Mouse (Mus musculus) myocyte (in vitro differentiated cells): ENCODE data around the gene Paqr8. TPM values are rescaled to one million over a fixed set of nuclear protein-coding genes. Genes with fewer than 3 reads are reported as not detected.

Source experiments
- H3K27me3 ChIP-seq: one replicate; pipeline ENCODE4 v1.6.1; 2011; ENCODE audit not compliant: control insufficient read depth, insufficient read depth, insufficient read length
- H3K36me3 ChIP-seq: one replicate; pipeline ENCODE4 v1.6.1; 2011; ENCODE audit not compliant: control insufficient read depth, insufficient read depth
- H3K4me2 ChIP-seq: one replicate; pipeline ENCODE4 v1.6.1; 2011; ENCODE audit warnings: low read depth, control low read depth
- H3K4me3 ChIP-seq: one replicate; pipeline ENCODE4 v1.5.1; 2011; ENCODE audit warnings: mild to moderate bottlenecking, control low read depth, moderate library complexity
- H3K79me2 ChIP-seq: one replicate; pipeline ENCODE4 v1.6.1; 2011; ENCODE audit not compliant: control insufficient read depth, insufficient read depth
- H3ac ChIP-seq: one replicate; pipeline ENCODE4 v1.6.1; 2011; ENCODE audit not compliant: control insufficient read depth, insufficient read length
- CEBPB ChIP-seq: IDR thresholded peaks from 2 replicates; pipeline ENCODE4 v1.6.1; 2011; ENCODE audit warnings: mild to moderate bottlenecking, moderate library complexity; ENCODE audit not compliant: poor library complexity, insufficient read depth, severe bottlenecking
- E2F4 ChIP-seq: IDR thresholded peaks from one replicate; pipeline ENCODE4 v1.6.1; 2011; ENCODE audit warnings: mild to moderate bottlenecking, control low read depth, moderate library complexity; ENCODE audit not compliant: insufficient read depth
- MAX ChIP-seq: IDR thresholded peaks from one replicate; pipeline ENCODE4 v1.6.1; 2011; ENCODE audit warnings: low read depth, mild to moderate bottlenecking, control low read depth
- MYOD1 ChIP-seq, 3 experiments: IDR thresholded peaks; one replicate each; pipeline ENCODE4 v1.6.1; 2011; ENCODE audit warnings: control low read depth in 2 of 3, low read depth in 2 of 3, mild to moderate bottlenecking in 2 of 3, moderate library complexity in 1 of 3; ENCODE audit not compliant: insufficient read length in 2 of 3, control insufficient read depth in 1 of 3
- MYOG ChIP-seq, 3 experiments: IDR thresholded peaks; one replicate each; pipeline ENCODE4 v1.6.1; 2011; ENCODE audit warnings: control low read depth in 2 of 3, low read depth in 2 of 3, mild to moderate bottlenecking in 2 of 3; ENCODE audit not compliant: insufficient read length in 2 of 3, control insufficient read depth in 1 of 3, insufficient read depth in 1 of 3
- POLR2A ChIP-seq: IDR thresholded peaks from one replicate; pipeline ENCODE4 v1.6.1; 2011; ENCODE audit warnings: low read depth, mild to moderate bottlenecking, control low read depth, moderate library complexity; ENCODE audit not compliant: insufficient read length
- POLR2AphosphoS2 ChIP-seq: IDR thresholded peaks from one replicate; pipeline ENCODE4 v1.6.1; 2011; ENCODE audit warnings: low read depth, control low read depth; ENCODE audit not compliant: insufficient read length
- REST ChIP-seq: IDR thresholded peaks from one replicate; pipeline ENCODE4 v1.6.1; 2011; ENCODE audit warnings: mild to moderate bottlenecking, control low read depth, moderate library complexity; ENCODE audit not compliant: insufficient read depth, insufficient read length
- SRF ChIP-seq: IDR thresholded peaks from one replicate; pipeline ENCODE4 v1.6.1; 2011; ENCODE audit warnings: low read depth; ENCODE audit not compliant: control insufficient read depth, insufficient read length
- TCF12 ChIP-seq: IDR thresholded peaks from one replicate; pipeline ENCODE4 v1.6.1; 2011; ENCODE audit warnings: mild to moderate bottlenecking, control low read depth; ENCODE audit not compliant: poor library complexity, insufficient read depth, severe bottlenecking
- TCF3 ChIP-seq: IDR thresholded peaks from one replicate; pipeline ENCODE4 v1.6.1; 2011; ENCODE audit warnings: low read depth, control low read depth; ENCODE audit not compliant: insufficient read length
- USF1 ChIP-seq: IDR thresholded peaks from one replicate; pipeline ENCODE4 v1.6.1; 2011; ENCODE audit warnings: low read depth, mild to moderate bottlenecking, control low read depth, moderate library complexity
- polyA plus RNA-seq: library from polyadenylated mRNA; unstranded; fragments of >200 nt; fragmentation: generic; extraction: Trizol; gene quantifications from one replicate; pipeline ENCODE4 v1.2.1, GENCODE M21; 2012; ENCODE audit warnings: missing spikeins

The Paqr8 gene
- polyA plus RNA-seq, 1 experiment, result 0.96 TPM

- Histone ChIP-seq H3K4me3 (no peak within 1 kb of the TSS), H3K27me3 (no peaks in the 10 kb centered on the region)
These were observed 60.9 kb downstream of the Paqr8 start, which contains the start of gene Efhc1 for GRCm38 (mm10) chr1:20951300-20951763. Efhc1 (plus strand) TSS chr1:20951626.

DNA sequence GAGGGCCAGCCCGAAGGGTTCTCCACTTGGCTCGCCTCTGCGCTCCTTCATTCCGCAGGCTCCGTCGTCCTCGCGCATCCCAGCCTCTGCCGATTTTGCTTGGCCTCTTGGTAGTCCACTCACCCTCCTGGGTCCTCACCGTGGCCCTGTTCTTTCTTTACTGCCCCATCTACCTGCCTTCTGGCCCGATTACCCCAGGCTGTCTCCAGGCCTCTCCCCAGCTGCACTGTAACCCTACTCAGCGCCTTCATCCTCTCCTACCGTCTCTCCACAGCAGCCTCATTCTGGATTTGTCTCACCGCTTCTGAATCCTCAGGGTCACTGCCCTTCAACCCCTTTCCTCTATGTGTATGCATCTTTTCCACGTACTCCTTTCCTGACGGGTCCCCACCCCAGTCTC lies 61.4 kb downstream of the Paqr8 start:
- no peak overlapping the region for H3K4me3 ChIP-seq
- no peak overlapping the region for H3ac ChIP-seq
- H3K4me2 ChIP-seq, result peak overlapping the region; percentile 34
- no peaks in the 10 kb centered on the region for H3K27me3 ChIP-seq
- no peak for TF ChIP-seq POLR2A
- no peaks in the 10 kb centered on the region for H3K36me3 ChIP-seq
- H3K79me2 ChIP-seq, result no peaks in the 10 kb centered on the region

More at GRCm38 (mm10) chr1:20951300-20951763, 60.9 kb downstream of the Paqr8 start, which contains the start of gene Efhc1:
- peak within 1 kb of the TSS; percentile 34 for H3K4me2 ChIP-seq
- peak in 1 of 3 experiments; percentile 40 for TF ChIP-seq MYOD1 (IDR thresholded peaks at IDR 0.05; ENCODE audit: control insufficient read depth in 1 of 3, insufficient read length in 2 of 3, low read depth in 2 of 3)
- TF ChIP-seq E2F4, result no peak
- TF ChIP-seq USF1, result no peak
- no peak for TF ChIP-seq MAX
- peak in 1 of 3 experiments; percentile 59 for TF ChIP-seq MYOG (IDR thresholded peaks at IDR 0.05; ENCODE audit: control insufficient read depth in 1 of 3, insufficient read depth in 1 of 3, insufficient read length in 2 of 3, low read depth in 2 of 3)
- TF ChIP-seq POLR2AphosphoS2, result no peak
- TF ChIP-seq REST, result no peak
- TF ChIP-seq SRF, result no peak
- no peak for TF ChIP-seq TCF3
- peak; percentile 11 for TF ChIP-seq POLR2A
- TF ChIP-seq TCF12, result no peak
- TF ChIP-seq CEBPB, result no peak
- H3K79me2 ChIP-seq, result no peaks in the 10 kb centered on the region
- H3ac ChIP-seq, result no peak within 1 kb of the TSS
- no peaks in the 10 kb centered on the region for H3K36me3 ChIP-seq

GRCm38 (mm10) chr1:20954876-20955275 lies 64.5 kb downstream of the Paqr8 start:
- TF ChIP-seq POLR2A (no peak), POLR2AphosphoS2 (no peak), E2F4 (no peak), TCF3 (no peak)
- Histone ChIP-seq H3K27me3 (no peaks in the 10 kb centered on the region), H3K4me3 (no peak overlapping the region), H3K4me2 (no peak overlapping the region), H3K79me2 (no peaks in the 10 kb centered on the region), H3ac (no peak overlapping the region), H3K36me3 (no peaks in the 10 kb centered on the region)

DNA sequence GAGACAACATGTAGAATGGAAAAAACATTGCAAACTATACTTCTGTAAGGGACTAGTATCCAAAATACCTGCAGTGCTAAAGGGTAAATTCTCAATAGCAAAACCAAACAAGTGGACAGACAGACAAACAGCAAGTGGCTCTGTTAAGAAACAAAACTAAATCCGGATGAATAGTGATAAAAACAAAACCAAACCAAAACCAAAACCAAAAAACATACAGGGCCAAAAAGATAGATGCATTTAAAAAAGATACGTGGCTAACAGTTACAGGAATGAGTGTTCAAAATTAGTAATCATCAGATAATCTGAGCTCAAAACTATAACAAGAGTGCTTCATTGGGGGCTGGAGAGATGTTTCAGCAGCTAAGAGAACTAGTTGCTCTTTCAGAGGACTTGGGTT lies 79.2 kb downstream of the Paqr8 start:
- TF ChIP-seq SRF (no peak), POLR2A (no peak), CEBPB (no peak), MYOD1 (IDR thresholded peaks at IDR 0.05; ENCODE audit: control insufficient read depth in 1 of 3, insufficient read length in 2 of 3, low read depth in 2 of 3) (no peak), REST (no peak), TCF12 (no peak), MYOG (IDR thresholded peaks at IDR 0.05; ENCODE audit: control insufficient read depth in 1 of 3, insufficient read depth in 1 of 3, insufficient read length in 2 of 3, low read depth in 2 of 3) (no peak), POLR2AphosphoS2 (no peak)
- H3K4me3 ChIP-seq, result no peak overlapping the region
- H3K27me3 ChIP-seq, result no peaks in the 10 kb centered on the region
- no peak overlapping the region for H3K4me2 ChIP-seq
- no peaks in the 10 kb centered on the region for H3K36me3 ChIP-seq
- H3ac ChIP-seq, result no peak overlapping the region
- no peaks in the 10 kb centered on the region for H3K79me2 ChIP-seq

DNA sequence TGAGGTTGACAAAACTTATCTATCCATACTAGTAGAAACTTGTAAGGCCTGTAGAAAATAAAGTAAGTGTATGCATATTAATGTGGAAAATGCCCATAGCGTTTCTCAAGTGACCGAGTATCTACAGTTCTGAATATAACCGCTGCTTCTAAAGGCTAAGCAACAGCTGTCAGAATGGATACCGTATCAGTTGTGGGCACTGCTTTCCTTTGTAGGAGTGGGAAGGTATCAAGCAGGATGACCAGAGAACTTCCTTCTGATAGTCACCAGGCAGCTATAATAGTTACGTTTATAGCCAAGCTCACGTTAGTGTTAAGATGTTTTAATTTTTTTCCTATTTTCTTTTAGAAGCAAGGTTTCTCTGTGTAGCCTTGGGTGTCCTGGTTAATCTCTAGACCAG lies 83.0 kb downstream of the Paqr8 start:
- TF ChIP-seq MYOG (IDR thresholded peaks at IDR 0.05; ENCODE audit: control insufficient read depth in 1 of 3, insufficient read depth in 1 of 3, insufficient read length in 2 of 3, low read depth in 2 of 3), result no peak
- TF ChIP-seq POLR2A, result no peak
- no peak for TF ChIP-seq SRF
- no peak for TF ChIP-seq REST
- no peak for TF ChIP-seq E2F4
- no peak for TF ChIP-seq MAX
- TF ChIP-seq TCF12, result no peak
- TF ChIP-seq USF1, result no peak
- TF ChIP-seq POLR2AphosphoS2, result no peak
- no peak for TF ChIP-seq MYOD1 (IDR thresholded peaks at IDR 0.05; ENCODE audit: control insufficient read depth in 1 of 3, insufficient read length in 2 of 3, low read depth in 2 of 3)

More for the DNA sequence above, 83.0 kb downstream of the Paqr8 start:
- H3K36me3 ChIP-seq, result no peaks in the 10 kb centered on the region
- H3K79me2 ChIP-seq, result no peaks in the 10 kb centered on the region
- H3K4me2 ChIP-seq, result no peak overlapping the region
- H3K4me3 ChIP-seq, result no peak overlapping the region
- H3ac ChIP-seq, result no peak overlapping the region
- no peaks in the 10 kb centered on the region for H3K27me3 ChIP-seq
